Mouse (Mus musculus) embryonic facial prominence, embryonic 14.5 days (tissue): ENCODE measurements around the gene St6gal2. TPM values are rescaled to one million over a fixed set of nuclear protein-coding genes. Genes with fewer than 3 reads are reported as not detected.

Experiments used
- polyA plus RNA-seq: library from polyadenylated mRNA; unstranded; fragments of >200 nt; fragmentation: Nextera tagmentation; extraction: Ambion mirVana; gene quantifications from 2 replicates; pipeline ENCODE4 v1.2.1, GENCODE M21; 2014

St6gal2 gene
- polyA plus RNA-seq, 1 experiment from 2014 or later = 3.5 TPM

Other genes starting within 250 kb of the St6gal2 start
- not detected in 2 replicates for gene Vmn2r118, start 179.8 kb downstream of the St6gal2 start, polyA plus RNA-seq